Mouse (Mus musculus) stomach, postnatal 0 days (tissue): Measurements from ENCODE around the gene Zbtb20.

Experiments used
- CTCF ChIP-seq: IDR thresholded peaks from 2 replicates; pipeline ENCODE4 v1.5.1; 2016; ENCODE audit warnings: antibody characterized with exemption, low read depth, mild to moderate bottlenecking, moderate library complexity
- EP300 ChIP-seq: optimal IDR thresholded peaks from 2 replicates; pipeline ENCODE3; 2016; ENCODE audit warnings: antibody characterized with exemption

- TF ChIP-seq CTCF (no peak), EP300 (no peak)
Observed at GRCm38 (mm10) chr16:43476921-43477320, 601.2 kb downstream of the Zbtb20 start.
